Mouse (Mus musculus): ENCODE results near the gene Fam92b.

The Fam92b gene

DNA sequence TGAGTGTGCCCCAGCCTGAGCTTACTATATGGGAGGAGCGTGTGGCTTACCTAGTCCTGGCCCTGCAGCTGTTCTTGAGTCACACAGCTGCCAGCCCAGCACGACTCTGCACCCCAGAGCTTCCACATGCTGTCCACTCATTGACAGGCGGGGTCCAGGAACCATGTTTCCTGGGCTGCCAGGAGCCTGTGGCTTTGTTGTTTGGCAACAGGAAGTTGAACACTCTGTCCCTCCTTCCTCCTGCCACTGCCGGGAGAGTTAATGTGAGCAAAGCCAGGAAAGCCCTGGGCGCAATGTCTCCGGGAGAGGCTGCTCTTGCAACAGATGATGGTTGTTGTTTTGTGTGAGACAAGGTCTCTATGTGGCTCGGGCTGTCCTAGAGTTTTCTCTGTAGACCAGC, 24.6 kb downstream of the Fam92b start:
- DNase-seq (ENCODE audit: low read depth, low spot score), result no peak

DNA sequence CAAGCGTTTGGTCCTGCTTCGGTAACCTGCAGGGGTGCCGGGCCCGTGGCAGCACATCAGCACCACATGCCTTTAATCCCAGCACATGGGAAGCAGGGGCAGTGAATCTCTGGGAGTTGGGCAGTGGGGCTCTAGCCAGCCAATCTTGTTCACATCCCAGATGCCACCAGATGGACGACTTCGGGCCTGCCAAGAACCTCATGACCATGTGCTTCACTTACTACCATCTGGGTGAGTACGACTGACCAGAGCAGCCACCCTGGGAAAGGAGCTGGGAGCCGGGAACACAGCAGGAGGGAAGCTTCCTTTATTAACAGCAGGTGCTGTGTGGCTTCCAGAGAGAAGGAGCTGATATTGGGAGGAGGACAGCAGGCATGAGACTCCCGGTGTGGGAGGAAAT, 26.1 kb downstream of the Fam92b start:
- no peak for DNase-seq (ENCODE audit: low read depth, low spot score)

DNA sequence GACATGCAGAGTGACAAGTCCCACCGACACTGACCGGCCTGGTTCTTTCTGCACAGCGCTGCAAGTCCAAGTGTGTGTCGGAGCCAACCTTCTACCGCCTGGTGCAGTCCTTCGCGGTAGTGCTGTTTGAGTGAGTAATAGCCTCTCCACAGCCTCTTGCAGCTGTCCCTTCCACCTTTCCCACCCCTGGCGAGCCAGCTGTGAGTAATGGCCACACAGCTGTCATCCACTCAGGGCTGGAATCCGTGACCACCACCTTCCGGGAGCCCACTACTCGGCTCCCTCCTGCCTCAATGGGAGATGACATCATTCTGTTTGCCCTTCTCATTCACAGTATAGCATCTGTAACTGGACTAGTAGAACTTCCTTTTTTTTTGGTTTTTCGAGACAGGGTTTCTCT, 27.2 kb downstream of the Fam92b start:
- no peak for DNase-seq (ENCODE audit: low read depth, low spot score)

DNA sequence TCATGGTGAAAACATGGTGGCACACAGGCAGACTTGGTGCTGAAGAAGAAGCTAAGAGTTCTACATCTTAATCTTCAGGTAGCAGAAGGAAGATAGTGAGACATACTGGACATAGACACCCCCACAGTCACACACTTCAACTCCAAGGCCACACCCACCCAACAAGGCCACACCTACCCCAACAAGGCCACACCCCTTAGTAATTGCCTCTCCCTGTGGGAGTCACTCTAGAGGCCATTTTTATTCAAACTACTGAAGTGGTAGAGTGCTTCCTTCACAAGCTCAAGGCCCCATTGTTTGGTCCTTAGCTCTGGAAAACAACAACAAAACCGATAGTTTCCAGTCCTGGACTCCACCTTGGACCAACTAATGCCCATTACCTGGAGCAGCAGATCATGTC, 31.2 kb downstream of the Fam92b start:
- no peak for DNase-seq (ENCODE audit: low read depth, low spot score)

DNA sequence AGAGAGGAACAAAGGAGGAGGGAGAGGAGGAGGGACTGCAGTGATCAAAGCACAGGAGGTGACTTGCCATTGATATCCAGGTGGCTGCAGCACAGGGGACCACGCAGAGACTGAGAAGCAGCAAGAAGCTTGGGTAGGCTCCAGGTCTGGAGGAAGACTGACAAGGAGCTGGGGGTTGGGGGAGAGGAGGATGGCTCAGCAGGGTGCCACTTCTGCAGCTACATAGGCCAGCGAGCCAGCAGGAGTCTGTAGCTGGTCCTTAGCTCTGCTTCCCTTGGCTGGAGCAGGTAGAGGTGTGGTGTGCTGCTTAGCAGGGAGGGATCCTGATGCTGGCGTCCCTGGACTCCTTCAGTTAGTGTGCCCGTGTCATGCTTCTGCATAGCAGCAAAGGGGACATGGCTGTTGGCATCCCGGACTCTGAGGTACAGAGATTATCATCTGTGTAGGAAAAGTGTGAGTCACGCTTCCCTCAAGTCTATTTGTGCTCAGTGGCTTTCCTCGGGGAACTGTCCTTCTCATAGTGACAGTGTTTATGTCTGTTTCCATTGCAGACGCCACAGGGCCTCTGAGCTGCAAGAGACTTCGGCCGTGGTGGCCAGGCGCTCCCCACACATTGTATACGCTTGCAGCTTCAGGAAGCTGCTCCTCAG, 32.5 kb downstream of the Fam92b start:
- DNase-seq (ENCODE audit: low read depth, low spot score), result peak; percentile 91

DNA sequence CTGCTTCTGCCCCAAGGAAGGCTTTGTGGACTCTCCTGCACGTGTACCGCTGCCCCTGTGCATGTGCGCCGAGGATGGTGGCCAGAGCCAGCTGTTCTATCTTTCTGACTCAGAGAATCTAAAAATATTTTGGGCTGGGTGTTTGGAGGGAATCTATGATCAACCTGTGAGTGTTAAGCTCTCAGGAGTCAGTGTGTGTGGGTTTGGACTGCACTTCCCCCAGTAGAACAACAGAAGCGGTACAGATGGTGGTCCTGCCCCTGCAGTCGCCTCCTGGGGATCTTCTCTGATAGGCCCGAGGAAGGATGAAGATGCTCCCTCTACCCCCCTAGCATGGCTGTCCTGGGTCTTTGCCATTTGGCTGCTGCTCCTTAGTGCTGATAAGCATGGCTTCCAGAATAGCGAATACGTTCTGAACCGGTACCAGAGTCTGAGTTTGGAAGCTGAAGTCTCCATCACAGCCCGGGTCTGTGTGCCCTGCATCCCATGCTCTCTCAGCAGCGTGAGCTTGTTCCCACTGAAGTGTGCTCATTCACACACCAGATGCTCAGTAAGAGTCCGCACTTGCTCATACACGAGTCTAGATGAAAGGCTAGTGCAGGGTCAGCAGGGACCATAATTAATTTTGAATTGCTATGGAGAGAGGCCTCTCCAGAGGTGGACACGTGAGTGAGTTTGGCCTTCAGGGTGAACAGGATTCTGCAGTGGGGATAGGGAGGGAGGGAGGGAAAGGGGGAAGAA, 33.2 kb downstream of the Fam92b start:
- DNase-seq (ENCODE audit: low read depth, low spot score), result peak; percentile 86

DNA sequence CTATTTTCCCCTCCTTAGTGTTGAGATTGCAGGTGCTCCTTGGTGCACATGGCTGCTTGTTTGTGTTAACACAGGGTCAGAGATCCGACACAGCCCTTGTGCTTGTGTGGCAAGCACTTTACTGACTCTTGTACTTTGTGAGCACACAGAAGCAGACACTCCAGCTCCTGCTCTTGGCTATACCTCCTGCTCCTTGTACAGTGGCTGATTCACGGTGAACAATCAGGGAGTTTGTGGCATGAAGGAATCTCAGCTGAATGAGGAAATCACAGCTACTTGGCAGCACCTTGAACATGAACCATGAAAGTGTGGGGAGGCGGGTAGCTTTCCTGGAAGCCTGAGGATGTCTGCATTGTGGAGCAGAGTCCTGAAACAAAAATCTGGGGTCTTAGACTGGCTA, 36.5 kb downstream of the Fam92b start:
- no peak for DNase-seq (ENCODE audit: low read depth, low spot score)

DNA sequence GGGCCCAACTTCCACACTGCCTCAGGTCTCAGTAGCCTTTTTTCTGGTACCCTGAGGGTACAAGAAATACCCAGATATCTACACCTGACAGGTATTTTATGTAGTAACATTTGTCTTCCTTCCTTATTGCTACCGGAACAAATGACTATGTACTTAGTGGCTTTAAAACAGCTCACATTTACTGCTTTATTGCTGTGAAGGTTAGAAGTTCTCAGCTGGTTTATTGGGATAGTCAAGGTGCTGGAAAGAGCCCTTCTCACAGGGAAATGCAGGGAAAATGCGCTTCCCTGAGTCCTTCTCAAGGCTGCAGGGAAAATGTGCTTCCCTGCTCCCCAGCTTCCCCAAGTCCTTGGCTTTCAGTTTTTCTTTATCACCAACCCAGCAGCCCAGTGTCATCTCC, 38.3 kb downstream of the Fam92b start:
- DNase-seq (ENCODE audit: low read depth, low spot score), result no peak

DNA sequence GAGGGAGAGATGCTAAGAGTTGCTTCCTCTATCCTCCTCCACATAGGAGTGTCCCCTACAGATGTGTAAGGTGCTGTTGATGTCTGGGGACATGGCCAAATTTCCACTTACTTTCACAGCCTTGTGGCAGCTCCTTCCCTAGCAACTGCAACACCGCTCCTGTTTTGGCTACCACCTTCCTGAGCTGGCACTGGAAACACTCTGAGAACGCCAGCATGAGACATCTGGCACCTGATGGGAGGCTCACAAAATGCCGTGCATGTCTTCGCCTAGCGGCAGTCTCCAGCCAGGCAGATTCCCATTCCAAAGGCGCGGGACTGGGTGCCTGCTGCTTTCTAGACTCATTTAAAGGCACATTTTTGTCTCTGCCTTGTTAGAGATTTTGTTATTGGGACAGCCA, 40.6 kb downstream of the Fam92b start:
- peak; percentile 96 for DNase-seq (ENCODE audit: low read depth, low spot score)

DNA sequence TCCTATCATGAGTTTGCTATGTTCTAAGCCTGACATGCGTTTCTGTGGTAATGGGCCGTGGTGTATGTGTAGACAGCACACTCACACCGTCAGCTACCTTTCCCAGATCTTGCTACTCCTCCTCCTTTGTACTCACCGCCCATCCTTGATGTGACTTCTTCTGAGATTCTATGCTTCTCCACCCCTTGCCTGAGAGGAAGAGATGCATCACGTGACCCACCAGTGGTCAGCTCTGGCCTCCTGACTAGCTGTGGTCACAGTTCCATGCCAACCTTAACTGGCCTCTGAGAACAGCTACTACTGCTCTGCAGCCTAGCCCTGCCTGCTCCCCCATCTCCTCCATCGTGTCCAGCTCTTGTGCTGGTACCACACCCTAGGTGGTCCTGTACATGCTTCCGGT, 41.6 kb downstream of the Fam92b start:
- DNase-seq (ENCODE audit: low read depth, low spot score), result no peak

DNA sequence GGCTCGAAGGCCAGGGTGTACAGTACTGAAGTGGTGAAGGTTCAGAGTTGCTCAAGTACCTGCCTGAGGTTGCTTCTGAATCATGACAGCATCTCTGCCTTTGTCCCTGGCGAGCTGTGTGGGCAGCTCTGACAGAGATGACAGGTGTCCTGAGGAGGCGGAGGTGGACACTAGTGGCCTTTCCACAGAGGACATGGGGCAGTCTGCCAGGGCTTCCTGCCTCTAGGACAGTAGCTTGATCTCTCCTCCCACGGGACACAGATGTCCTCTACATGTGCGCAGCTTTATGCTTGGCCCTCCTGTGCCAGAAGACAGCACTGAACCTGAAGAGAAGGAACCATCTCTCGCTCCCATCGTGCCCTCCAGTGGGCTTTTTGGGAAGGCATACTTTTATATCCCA, 44.1 kb downstream of the Fam92b start:
- peak; percentile 98 for DNase-seq (ENCODE audit: low read depth, low spot score)

DNA sequence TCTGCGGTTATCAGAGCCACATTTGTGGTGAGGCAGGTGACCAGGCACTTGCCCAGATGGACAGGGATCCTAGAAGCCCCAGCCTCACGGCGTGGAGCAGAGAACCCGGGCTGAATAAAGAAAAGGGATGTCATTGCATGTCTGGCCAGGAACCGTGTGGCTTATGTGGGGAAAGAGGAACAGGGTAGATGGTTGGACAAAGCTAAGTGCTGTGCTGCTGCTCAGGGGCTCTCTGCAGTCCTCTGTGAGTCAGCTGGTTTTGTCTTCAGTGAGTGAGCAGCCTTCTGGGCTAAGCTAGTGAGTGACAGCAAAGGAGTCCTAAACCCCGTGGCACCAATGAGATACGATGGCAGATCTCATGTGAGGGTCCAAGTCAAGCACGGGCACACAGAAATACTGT, 46.1 kb downstream of the Fam92b start:
- no peak for DNase-seq (ENCODE audit: low read depth, low spot score)

DNA sequence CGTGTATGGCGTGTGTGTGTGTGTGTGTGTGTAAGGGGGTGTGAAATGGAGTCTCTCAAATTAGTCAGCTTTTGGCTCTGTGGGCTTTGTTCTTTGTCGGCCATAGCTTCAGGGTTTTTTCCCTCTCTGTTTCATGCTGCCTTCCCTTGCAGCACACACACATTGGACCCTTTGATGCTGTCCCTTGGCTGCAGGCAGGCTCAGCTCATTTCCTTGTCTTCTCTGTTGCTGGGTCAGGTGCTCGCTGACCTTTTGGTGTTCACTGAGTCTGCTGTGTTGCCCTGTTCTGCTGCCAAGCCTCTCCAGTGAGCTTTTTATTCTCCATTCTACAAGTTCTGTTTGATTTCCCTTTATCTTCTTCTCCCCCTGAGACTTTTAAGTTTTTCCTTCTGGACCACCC, 47.7 kb downstream of the Fam92b start:
- peak; percentile 74 for DNase-seq (ENCODE audit: low read depth, low spot score)

DNA sequence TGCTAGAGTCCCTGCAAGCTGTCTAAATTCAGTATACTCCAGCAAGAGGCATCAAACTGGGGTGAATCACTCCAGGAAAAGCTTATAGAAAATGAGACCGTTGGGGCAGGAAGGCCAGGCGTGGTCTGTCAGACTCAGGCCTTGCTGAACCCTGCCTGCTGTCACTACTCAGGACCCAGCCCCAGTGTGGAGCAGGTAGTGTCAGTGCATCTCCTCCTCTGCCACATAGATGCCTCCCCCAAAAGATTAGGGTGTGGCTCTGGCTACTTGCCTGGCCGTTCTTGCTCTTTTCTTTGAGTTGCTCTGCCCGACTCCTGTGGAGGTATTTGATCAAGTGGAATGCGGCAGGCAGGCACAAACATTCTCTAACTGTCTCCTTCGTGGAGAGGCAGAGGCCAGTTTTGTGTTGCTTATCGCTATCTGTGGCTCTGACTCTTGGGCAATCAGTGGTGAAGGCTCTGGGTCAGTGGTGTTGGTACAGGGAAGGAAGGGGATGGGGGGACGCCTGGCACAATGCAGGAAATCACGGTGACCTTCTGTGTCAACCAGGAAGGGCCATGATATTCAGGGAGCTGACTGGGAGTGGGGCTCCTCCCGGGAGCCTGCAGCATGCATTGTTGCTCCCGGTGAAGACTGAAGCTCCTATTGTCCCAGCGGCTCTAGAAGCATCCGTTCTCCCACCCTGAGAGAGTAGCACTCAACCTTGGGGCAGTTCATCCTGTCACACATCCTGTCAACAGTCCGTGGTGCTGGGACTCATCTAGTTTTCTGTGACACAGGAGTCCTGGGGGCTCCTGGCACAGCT, 50.7 kb downstream of the Fam92b start:
- no peak for DNase-seq (ENCODE audit: low read depth, low spot score)

DNA sequence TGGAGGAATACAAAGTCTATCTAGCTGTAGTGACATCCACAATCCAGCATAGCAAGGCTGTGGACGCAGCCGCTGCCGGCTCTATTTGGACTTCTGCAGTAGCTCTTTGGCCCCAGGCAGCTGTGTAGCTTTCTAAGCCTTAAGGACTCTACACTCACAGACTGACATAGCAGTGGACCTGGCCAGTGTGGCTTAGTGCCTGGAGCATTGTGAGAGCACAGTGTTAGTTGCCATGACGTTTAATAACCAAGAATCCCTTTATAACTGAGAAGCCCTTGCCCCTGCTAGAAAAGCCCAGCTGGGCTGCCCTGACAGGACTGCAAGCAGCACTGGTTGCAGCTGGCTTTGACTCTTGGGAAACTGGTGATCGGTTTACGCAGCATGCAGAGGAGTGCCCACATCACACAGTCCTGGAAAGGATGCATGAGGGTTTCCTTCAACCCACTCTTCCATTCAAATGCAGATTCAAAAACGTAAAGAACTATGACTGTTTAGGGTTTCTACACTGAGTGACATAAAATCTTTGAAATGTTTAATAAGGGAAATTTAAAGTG, 52.4 kb downstream of the Fam92b start:
- DNase-seq (ENCODE audit: low read depth, low spot score), result no peak

DNA sequence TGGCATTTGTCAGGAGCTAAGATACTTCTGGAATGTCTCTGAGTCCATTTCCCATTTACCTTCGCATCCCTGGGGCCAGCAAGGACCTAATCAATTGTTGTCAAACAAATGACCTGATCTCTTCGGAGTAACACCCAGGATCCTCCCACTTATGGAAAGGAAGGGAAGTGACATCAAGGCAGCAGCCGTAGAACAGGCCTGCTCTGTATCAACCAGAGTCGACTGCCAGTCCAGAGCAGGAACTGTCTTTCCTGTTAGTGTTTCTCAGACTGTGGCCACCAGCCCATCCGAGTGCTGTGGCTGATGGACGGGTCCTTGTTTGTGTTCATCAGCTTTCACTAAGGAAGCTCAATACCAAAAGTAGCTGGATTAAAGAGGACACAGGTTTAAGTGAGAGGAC, 53.0 kb downstream of the Fam92b start:
- no peak for DNase-seq (ENCODE audit: low read depth, low spot score)

DNA sequence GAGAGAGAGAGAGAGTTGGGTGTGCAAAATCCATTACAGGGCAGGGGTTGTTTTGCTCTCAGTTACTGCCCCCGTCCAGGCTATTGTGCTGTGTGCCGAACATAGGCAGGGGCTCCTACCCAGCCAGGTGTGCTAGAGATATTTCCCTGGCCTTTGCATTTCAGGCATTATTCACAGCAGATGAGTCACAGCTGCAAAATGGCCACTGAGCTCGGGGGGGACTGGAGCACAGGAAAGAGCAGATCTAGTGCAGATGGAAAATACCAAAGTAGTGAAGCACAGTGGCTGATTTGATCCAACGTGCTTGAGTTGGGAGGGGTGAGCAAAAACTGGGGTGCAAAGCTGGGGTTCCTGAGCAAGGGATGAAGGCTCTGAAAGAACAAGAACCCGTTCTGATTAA, 56.3 kb downstream of the Fam92b start:
- peak; percentile 71 for DNase-seq (ENCODE audit: low read depth, low spot score)

DNA sequence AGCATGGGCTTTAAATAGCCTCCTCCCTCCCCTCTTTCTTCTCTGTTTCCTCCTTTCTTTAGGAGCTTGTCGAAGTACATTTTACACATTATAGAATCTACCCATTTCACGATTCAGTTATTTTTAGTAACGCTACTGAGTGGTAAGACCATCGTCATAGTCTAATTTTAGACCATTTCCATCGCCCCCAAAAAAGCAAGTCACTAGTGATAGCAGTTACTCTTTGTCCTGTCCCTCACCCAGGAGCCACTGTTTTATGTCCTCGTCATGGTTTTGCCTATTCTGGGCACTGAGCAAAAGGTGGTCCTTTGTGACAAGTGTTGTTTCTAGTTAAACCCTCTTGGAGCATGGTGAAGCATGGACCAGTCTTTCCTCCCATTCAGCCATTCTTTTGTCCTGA, 57.3 kb downstream of the Fam92b start:
- peak; percentile 39 for DNase-seq (ENCODE audit: low read depth, low spot score)

DNA sequence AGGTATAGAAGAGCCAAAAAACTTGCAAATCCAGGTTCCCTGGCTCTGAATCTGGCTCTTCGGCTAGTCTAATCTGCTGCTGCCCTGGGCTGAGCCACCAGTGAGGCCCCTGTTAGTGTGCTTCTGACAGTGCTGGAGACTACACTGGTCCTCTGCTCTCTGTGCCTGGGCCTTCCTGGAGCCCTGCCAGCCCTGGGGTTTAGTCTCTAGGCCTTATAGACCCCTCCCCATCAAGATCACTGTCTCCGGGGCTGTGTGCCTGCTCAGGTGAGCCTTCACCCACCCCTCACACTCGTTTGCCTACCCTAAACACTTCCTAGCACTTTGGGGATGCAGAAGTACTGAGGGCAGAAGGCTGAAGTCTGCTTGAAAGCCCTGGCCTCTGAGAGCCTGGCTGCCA, 57.8 kb downstream of the Fam92b start:
- DNase-seq (ENCODE audit: low read depth, low spot score), result no peak

DNA sequence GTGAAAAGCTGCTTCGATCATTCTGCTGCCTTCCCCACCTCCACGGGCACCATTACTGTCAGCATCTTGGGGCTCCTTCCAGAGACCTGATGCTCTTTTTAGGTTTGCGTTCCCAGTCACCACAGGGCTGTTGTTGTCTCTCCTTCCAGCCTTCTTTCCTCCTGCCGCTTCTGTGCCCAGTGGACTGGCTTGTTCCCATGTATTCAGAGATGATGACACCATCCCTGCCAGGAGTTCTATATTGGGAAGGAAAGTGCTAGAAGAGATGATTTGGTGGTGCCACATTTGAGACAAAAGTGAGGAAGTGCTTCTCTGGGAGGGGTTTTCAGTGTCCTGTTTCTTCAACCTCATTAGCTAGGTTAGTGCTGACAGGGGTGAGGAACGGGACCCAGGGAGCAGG, 58.4 kb downstream of the Fam92b start:
- peak; percentile 74 for DNase-seq (ENCODE audit: low read depth, low spot score)

DNA sequence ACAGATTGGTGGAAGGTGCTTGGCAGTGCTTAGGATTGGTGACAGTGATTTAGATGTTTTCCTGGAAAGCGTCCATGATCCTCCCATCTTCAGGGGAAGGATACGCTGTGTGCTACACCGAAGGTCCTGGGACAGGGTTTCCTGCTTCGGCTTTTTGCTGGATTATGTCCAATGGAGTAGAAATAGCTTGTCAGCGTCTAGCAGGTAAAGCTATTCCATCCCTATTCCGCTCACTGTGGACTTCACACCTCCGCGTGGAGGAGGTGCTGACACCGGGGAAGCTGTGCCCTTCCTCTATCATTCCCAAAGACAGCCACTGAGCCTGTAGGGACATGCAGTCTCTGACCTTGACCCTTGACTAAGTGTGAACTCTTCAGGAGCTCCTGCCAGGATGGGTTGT, 59.1 kb downstream of the Fam92b start:
- no peak for DNase-seq (ENCODE audit: low read depth, low spot score)

DNA sequence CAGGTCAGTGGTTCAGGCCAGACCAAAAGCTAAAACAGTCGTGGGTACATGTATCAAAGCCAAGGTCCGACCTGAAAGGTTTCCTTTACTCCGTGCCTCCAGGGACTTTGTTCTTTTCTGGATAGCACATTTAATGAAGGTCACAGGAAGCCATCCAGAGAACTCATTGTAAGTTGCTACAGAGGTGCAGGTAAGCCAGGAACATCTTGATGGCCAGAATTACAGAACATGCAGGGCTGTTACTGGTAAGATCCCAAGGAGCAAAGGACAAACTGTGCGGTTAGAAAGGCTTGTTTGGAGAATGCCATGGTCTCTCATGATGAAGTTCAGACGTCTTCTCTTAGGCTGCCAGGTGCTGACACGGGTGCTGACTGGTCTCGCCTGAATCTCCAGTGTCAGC, 60.7 kb downstream of the Fam92b start:
- DNase-seq (ENCODE audit: low read depth, low spot score), result no peak
